Mouse (Mus musculus): ENCODE results near the gene Lsg1.

- TF ChIP-seq CTCF (IDR thresholded peaks at IDR 0.05; ENCODE audit: borderline replicate concordance, insufficient read depth, low read length) (no peak), POLR2A (IDR thresholded peaks at IDR 0.05; ENCODE audit: low read depth, low read length) (no peak; the same call in 1 of the 2 replicates)
Observed at GRCm38 (mm10) chr16:30511563-30512340, 75.6 kb downstream of the Lsg1 start.
